In the genomic region with DNA sequence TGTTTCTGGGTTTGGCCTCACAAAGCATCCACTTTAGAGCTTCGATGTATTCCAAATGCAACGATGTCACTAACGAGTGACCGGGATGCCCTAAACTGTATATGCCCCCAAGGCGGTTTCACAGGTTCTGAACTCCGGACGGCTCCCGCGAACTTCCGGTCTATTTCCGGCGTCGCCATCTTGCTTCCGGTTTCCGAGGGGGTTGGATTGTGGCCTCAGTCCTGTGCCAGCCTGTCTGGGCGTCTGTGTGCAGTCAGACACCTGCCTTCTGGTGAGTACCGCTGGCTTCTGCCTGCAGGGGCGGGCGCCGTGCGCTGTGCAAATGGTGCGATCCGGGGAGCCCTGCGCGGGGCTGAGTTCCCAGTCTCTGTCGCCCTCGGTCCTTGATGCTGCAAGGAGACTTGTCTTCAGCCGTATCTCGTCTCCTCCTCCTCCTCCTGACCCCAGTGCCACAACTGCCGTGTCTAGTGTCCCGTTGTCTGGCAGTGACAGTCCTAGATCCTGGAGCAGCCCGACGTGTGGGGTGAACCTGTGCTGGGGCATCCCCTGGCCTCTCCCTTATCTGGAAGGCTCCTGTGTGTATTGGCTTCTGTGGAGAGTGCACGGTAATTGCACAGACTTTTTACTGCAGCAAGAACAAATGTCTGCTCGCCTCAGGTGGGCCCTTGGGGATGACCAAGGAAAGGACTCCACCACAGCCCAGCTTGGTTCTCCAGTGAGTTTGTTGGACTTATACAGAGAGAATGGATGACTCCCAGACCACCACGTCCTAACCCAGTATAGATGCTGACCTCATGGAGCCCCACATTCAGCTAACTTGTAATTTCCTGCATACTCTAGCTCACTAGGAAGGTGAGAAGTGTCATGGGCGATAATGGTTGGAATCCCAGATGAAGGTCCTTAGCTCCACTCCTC, we compare ENCODE assay signal across 8 mouse cellular contexts. TPM values are rescaled to one million over a fixed set of nuclear protein-coding genes. Genes with fewer than 3 reads are reported as not detected.
DNase-seq lines count a peak whose midpoint lies in the region; ATAC-seq and TF ChIP-seq lines count a peak whose summit lies in the region.

A gene (plus strand): TSS at position 178 of the 915 bp plus-strand sequence.

- no peaks in the 10 kb centered on the region for H3K9me3 ChIP-seq in forebrain, embryonic 16.5 days (ENCODE audit: control insufficient read depth, low read length)
- no peaks in the 10 kb centered on the region for H3K9me3 ChIP-seq in lung, embryonic 14.5 days (ENCODE audit: low read depth, low read length)

- peaks cover 9% of the 10 kb centered on the region for H3K4me1 ChIP-seq in forebrain, embryonic 16.5 days (replicated peaks; ENCODE audit: control insufficient read depth, insufficient read depth, low read length)
- peaks cover 3% of the 10 kb centered on the region; the same call in 1 of the 2 replicates for H3K4me1 ChIP-seq in lung, embryonic 14.5 days (ENCODE audit: insufficient read depth)

- H3K9ac ChIP-seq in forebrain, embryonic 16.5 days (replicated peaks; ENCODE audit: low read depth, low read length): peak within 1 kb of the TSS; percentile 88
- H3K9ac ChIP-seq in lung, embryonic 14.5 days: peak within 1 kb of the TSS; percentile 74

- peak; percentile 45 for TF ChIP-seq CTCF in layer of hippocampus, adult 2 months (conservative IDR thresholded peaks at IDR 0.05)
- TF ChIP-seq CTCF in lung, embryonic 14.5 days (IDR thresholded peaks at IDR 0.05; ENCODE audit: low read depth): peak; percentile 26; the same call in 1 of the 2 replicates

- WGBS in forebrain, embryonic 16.5 days: 4% methylated on average over 37 of the region's 37 CpGs
- WGBS in lung, embryonic 14.5 days: 3% methylated on average over 37 of the region's 37 CpGs

- intact Hi-C loops in heart, postnatal 36 days (cut with DNase I): no loop called here

- peak; percentile 64 for DNase-seq in MEL-GATA-1-ER (ENCODE audit: extremely low read depth, low read depth)
- peak; percentile 79 to 83 for DNase-seq in cerebellum, adult 18-20 months
- peak; percentile 72 to 73 for DNase-seq in heart, postnatal 36 days
- DNase-seq in layer of hippocampus, adult 2 months (ENCODE audit: low spot score in 2 of 2): peak; percentile 80 to 85
- peak; percentile 90 for DNase-seq in lung, embryonic 14.5 days
- DNase-seq in testis, postnatal 14 days (ENCODE audit: low spot score): peak; percentile 80

- H3K27ac ChIP-seq in forebrain, embryonic 16.5 days (ENCODE audit: low read length): peak within 1 kb of the TSS; percentile 92
- peak within 1 kb of the TSS; percentile 91 for H3K27ac ChIP-seq in layer of hippocampus, adult 2 months
- H3K27ac ChIP-seq in lung, embryonic 14.5 days (ENCODE audit: low read depth): peak within 1 kb of the TSS; percentile 77

- H3K4me2 ChIP-seq in forebrain, embryonic 16.5 days (ENCODE audit: low read length): peak within 1 kb of the TSS; percentile 88
- H3K4me2 ChIP-seq in lung, embryonic 14.5 days: peak within 1 kb of the TSS; percentile 81

- peak; percentile 93 for ATAC-seq in forebrain, embryonic 16.5 days
- peak; percentile 93 for ATAC-seq in lung, embryonic 14.5 days (ENCODE audit: insufficient read depth)
- peak; percentile 79 for ATAC-seq in neutrophil, adult 5-6 weeks (ENCODE audit: extremely low read depth, insufficient number of reproducible peaks, low FRiP score, poor library complexity, severe bottlenecking)

- H3K4me3 ChIP-seq in forebrain, embryonic 16.5 days (replicated peaks; ENCODE audit: low read length): peak within 1 kb of the TSS; percentile 79
- peak within 1 kb of the TSS; percentile 81 for H3K4me3 ChIP-seq in layer of hippocampus, adult 2 months
- peak within 1 kb of the TSS; percentile 63 for H3K4me3 ChIP-seq in lung, embryonic 14.5 days (ENCODE audit: low read depth, low read length)

- H3K27me3 ChIP-seq in forebrain, embryonic 16.5 days (replicated peaks; ENCODE audit: control insufficient read depth, insufficient read depth, low read length): 0 out of 2 replicates have a peak, but pooled peaks cover 3% of the 10 kb centered on the region
- no peaks in the 10 kb centered on the region for H3K27me3 ChIP-seq in lung, embryonic 14.5 days (ENCODE audit: insufficient read depth, low read length)

- H3K36me3 ChIP-seq in forebrain, embryonic 16.5 days (ENCODE audit: control insufficient read depth, insufficient read depth): peaks cover 9% of the 10 kb centered on the region; the same call in 1 of the 2 replicates
- peaks cover 7% of the 10 kb centered on the region for H3K36me3 ChIP-seq in lung, embryonic 14.5 days (ENCODE audit: insufficient read depth)

RNA-seq across cellular contexts. Expression of the gene that starts here (rescaled TPM):
- polyA plus RNA-seq in forebrain, embryonic 16.5 days (2015; fragmentation: Nextera tagmentation; extraction: Ambion mirVana): 11.5 and 13.6 TPM in 2 replicates
- total RNA-seq in heart, postnatal 36 days (2021): 1 to 10 TPM; 1.6 to 2.0 TPM
- total RNA-seq in layer of hippocampus, adult 2 months (2021): 10 to 100 TPM; 11.2 to 12.0 TPM
- 5.8 and 9.2 TPM in 2 replicates for polyA plus RNA-seq in lung, embryonic 14.5 days (2014; fragmentation: Nextera tagmentation; extraction: Ambion mirVana)
- 7.9 and 8.8 TPM in 2 replicates for total RNA-seq in neutrophil, adult 5-6 weeks (2017)

Comparison
In these comparisons a context has a peak if more than half of its experiments do, and no peak if none do; other contexts are left out.
1. Peak in every context shown above with its lines: DNase-seq, ATAC-seq, H3K4me3 ChIP-seq and H3K27ac ChIP-seq.